Mouse (Mus musculus) erythroblast, adult 5-6 weeks (primary cell): ENCODE results near the gene Srd5a3. TPM values are rescaled to one million over a fixed set of nuclear protein-coding genes. Genes with fewer than 3 reads are reported as not detected.

Source experiments
- ATAC-seq: replicated peaks from 2 replicates; pipeline ENCODE4 v1.8.0; 2016; ENCODE audit warnings: moderate number of reproducible peaks, mild to moderate bottlenecking, moderate TSS enrichment, inconsistent platforms; ENCODE audit not compliant: poor library complexity, low FRiP score, severe bottlenecking
- total RNA-seq, 2 experiments: library from RNA; stranded (forward) in 1 of 2; stranded (reverse) in 1 of 2; fragments of 150-400 nt in 1 of 2; fragments of 200-764, 138-1000 nt in 1 of 2; gene quantifications; 2 replicates each; pipeline versions ENCODE4 v1.2.3 to v1.2.4; 2015 to 2017; ENCODE audit warnings: low replicate concordance in 2 of 2

Srd5a3 gene
- total RNA-seq, 2 experiments from 2014 or later, result 7.1 to 10.3 TPM

DNA sequence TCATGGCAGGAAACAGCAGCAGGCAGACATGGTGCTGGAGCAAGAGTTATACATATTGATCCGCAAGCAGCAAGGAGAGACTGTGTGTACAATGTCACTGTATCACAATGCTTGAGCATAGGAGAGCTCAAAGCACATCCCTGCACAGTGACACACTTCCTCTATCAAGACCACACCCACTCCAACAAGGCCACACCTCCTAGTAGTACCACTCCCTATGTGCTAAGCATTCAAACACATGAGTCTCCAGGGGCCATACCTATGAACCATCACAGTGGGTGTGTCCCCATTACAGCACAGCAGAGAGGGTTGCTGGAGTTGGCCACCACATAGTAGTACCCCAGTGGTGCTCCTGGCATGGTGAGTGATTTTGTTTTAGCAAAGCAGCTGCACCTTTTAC lies 6.3 kb downstream of the Srd5a3 start:
- ATAC-seq, result no peak

DNA sequence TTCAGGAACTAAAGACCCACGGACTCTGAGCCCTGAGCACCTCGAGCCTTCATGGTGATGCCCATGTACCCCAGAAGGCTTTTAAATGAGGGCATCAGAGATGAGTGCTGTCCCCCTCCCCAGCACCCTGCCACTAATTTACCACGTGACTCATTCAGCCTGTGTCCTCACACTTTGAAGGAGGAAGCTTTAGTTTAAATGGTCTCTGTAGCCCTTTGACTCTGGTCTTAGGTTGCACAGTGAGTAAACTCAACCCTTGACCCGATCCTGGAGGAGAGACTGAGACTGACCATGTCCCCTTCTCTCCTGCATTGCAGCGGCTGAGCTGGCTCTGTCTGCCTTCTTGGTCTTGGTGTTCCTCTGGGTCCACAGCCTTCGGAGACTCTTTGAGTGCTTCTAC lies 9.4 kb downstream of the Srd5a3 start:
- ATAC-seq, result no peak

DNA sequence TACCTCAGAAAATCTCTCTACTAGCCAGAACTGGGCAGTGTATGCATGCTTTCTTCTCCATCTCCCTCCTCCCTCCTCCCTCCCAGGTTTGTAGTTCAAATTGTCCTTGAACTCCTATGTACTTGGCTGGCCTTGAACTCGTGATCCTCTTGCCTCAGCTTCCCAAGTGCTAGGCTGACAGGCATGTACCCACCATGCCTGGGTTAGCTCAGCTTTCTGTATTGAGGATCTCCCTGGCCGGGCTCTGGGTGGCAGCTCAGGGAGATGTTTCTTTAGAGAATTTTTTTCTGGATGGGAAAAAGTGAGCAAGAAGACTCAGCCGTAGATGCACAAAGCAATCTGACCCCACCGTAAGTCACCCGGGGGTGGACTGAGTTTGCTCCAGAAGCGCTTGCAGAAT lies 12.9 kb downstream of the Srd5a3 start:
- ATAC-seq, result no peak

DNA sequence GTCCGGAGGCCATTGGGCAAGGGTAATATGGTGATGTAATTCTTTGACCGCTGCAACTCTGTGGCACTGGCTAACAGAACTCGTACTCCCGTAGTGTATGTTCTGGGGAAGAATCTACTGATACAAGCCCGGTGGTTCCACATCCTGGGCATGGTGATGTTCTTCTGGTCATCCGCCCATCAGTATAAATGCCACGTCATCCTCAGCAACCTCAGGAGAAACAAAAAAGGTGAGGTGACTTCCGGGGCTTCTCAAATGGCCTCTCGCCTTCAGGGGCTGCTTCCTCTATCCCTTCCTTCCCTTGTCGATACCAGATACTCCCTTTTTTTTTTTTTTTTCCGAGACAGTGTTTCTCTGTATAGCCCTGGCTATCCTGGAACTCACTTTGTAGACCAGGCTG lies 13.4 kb downstream of the Srd5a3 start:
- no peak for ATAC-seq

DNA sequence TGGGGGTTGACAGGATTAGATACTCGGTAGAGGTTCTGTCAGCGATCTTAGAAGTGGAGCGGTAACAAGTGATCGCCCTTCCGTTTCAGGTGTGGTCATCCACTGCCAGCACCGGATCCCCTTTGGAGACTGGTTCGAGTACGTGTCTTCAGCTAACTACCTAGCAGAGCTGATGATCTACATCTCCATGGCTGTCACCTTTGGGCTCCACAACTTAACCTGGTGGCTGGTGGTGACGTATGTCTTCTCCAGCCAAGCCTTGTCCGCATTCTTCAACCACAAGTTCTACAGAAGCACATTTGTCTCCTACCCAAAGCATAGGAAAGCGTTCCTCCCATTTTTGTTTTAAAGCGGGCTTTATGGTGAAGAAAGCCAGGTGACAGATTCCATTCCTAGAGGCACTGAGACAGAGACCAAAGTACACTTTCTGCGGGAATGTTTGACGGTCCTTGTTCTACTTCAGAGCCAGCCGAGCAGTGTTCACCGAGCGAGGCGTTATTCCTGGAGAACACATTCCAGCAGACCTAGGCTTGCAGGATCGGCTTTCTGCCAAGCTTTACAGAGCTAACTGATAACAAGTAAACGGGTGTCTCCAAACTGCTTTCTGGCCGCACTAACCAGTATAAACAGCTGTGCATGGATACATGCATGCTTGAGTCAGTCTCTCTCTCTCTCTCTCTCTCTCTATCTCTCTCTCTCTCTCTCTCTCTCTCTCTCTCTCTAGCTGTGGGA lies 14.5 kb downstream of the Srd5a3 start:
- no peak for ATAC-seq

DNA sequence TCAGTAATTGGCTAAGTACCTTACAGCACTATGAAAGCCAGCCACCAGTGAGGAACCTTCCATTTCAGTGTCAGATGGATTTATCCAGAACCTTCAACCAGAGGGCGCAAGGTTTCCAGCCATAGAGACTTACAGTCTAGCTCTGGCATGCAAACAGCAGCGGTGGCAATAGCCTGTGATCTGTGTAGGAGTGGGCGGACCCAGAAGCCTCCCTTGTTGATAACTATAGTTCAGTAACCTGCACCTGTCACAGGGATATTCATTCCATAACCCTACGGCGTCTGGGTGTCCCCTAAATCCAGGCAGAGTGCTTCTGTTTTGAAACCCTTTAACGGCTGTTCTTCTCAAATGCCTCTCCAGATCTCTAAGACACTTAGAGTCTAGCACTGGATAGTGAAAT lies 19.5 kb downstream of the Srd5a3 start:
- no peak for ATAC-seq

DNA sequence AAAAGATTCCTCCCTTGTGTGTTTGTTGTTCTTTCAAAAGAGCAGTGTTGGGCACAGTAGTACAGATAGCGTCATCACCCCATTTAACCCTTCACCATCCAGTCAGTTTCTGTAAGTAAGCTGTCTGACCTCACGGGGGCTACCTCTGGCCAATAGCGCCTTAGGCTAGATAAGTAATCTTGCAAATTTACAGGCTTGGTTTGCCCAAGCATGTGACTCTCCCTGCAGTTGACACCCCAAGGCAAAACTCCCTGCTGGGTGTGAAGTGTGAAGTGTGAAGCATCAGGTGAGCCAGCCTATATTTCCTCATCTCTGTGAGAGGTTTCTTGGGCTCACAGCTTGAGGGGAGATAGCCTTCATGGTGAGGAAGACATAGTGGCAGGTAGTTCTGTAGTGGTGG lies 20.0 kb downstream of the Srd5a3 start:
- ATAC-seq, result no peak

DNA sequence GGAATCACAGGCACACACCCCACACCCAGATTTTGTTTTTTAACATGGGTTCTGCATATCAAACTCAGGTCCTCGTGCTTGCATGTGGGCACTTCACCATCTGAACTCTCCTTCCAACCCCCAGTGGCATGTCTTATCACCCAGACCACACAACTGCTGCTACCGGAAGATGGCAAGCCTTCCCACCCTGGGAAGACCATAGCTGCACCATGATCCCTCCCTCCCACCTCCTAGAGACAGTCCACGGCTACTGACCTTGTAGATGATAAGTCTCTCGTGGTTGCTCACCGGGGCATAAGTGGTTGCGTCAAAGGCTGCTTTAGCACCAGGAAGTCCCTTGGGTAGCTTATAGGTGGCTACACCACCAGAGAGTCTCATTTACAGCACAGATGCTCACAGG lies 21.4 kb downstream of the Srd5a3 start:
- no peak for ATAC-seq

DNA sequence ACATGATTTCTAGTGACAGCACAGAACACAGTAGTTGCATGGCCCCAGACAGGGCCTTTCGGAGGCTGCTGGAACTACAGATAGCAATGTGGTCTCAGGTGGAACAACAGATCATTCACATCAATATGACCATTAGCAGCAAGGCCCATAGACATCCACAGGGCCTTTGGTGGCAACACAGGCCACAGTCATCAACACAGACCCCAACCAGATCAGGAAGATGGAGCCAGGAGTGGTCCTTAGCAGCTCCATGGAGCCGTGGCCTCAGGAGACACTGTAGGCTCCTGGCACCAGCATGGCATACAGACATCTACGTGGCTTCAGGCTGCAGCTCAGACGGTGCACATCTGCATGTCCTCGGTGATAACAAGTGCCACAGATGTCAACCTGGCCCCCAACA lies 22.9 kb downstream of the Srd5a3 start:
- ATAC-seq, result no peak

DNA sequence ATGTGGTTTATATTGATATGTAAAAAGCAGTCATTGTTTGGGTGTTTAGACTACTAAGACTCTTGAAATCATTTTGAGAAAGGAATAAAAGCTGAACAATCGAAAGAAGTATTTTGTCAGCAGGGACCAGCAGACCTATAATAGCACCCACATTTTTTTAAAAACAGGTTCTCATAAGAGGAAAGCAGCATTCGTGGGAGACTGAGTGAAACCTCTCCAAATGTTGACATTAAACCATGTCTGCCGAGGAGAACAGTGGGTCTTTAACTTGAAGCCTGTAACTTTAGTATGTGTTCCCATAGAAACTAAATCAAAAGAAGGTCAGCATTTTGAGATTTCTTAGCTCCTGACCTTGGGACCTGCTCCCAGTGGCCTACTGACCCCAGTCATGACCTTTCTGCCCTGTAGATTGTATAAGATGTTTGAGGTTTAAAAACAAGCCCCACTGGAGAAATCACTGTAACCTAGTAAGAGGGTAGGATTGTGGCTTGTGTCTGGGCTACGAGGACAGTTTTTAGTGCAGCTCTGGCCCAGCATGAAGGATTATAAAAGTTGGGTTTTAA lies 23.8 kb downstream of the Srd5a3 start:
- no peak for ATAC-seq

DNA sequence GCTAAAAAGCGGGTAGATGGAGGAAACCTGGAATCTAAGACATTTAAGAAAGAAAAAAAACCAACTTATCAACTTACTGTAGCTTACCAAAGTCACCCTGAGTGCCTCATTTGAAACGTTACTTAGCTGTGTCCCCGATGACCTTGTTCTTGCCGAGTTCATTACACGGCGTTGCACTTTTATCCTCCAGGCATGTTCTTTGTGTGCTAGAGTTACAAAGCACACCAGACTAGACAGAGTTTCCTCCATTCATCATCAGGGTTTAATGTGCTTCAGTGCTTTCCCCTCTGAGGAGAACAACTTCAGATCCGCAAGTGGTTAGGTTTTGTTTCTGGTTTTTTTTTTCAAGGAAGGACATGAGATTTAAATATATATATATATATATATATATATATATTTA lies 24.8 kb downstream of the Srd5a3 start:
- ATAC-seq, result no peak

DNA sequence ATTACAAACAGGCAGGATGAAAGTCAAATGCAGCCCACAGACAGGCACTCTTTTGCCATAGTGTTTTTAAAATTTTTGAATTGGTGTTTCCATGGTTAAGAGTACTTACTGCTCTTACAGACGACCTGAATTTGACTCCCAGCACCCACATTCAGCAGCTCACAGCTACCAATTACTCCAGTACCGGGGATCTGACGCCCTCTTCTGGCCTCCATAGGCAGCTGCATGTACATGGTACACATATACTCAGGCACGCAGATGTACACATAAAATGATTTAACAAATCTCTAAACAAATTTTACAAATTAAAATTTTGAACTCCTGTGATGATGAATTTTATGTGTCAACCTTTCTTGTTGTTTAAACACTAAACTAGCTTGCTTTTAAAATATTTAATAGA lies 30.5 kb downstream of the Srd5a3 start:
- no peak for ATAC-seq

DNA sequence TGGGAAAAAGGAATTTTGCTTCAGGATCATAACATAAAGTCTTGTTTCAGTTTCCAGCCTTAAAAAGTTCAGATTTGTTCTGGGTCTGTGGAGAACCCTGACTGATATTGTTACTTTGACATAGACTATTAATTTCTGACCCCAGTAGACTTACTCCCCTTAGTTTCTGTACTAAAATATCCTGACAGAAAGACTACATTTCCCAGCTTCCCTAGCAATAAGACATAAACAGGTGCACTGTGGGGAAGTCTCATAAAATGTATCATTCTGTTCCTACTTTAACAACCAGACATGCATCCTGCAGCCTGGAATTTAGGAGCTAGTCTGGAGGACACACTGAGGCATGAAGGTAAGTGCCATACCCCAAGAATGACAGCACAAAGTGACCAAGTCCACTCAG lies 31.0 kb downstream of the Srd5a3 start:
- no peak for ATAC-seq

DNA sequence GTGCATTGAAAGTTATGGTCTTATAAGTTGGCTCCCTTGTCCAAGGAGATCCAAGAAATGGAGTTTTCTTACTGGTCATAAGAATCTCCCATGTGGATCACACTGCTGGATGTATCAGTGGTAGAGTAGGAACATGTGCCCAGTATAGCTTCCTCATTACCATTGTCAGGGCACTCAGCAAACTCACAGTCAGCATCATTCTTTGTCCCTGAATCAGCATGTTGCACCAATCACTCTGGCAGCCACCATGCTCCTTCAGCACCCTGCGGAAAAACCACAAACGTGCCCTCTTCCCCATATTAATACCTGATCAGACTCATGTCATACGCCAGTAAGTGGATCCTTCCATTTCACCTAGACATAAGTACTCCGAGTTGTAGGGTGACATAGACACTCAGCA lies 35.0 kb downstream of the Srd5a3 start:
- ATAC-seq, result no peak

DNA sequence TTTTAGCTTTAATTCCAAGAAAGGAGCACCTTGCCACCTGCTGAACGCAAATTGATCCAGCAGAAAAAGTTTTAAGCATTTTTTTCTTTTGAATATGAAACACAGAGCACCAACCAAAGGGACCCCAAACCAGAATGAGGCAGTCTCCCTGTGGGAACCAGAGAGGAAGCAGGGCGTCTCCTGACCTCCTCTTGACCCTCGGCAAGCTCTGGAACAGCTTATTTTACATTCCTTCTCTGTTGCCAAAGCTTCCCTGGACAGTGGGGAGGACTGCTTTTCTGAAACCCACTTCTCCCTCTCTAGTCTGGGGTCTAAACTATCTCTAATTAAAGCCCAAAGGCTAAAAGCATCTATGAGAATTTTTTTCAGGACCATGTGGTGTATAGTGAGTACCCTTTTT lies 36.3 kb downstream of the Srd5a3 start:
- ATAC-seq, result no peak

DNA sequence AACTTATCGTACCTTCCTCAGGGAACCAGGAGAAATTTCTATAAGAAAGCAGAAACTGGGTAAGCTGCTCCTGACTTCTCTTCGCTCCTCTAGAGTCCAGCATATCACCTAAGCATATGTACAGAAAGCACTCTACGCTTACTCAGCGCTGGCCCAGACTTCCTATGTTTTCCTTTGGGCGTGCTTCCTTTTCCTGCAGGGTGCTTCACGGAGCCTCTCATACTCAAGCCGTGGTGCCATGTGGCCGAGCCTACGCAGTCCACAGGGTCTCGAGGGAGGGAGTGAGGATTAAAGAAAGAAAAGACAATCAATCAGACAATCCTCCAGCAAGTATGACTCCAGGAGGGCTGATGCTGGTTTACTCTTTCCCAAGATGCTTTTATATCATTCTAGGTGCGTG lies 36.8 kb downstream of the Srd5a3 start:
- ATAC-seq, result no peak

DNA sequence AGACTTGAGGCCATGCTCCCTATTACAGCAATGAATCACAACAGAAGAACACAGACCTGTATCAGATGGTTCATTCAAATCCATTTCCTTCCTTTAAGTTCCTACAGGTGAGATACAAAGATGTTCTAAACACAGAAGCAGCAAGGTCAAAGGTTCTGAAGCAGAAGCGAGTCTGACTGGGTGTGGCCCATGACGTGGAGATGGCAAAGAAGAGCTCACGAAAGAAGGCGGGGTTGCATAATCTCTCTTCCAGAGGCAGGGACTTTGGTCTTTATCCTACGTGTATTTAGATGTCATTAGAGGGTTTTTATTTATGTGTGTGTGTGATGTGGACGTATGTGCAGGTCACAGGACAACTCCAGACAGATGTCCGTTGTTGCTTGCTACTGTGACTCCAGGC lies 37.6 kb downstream of the Srd5a3 start:
- ATAC-seq, result no peak

DNA sequence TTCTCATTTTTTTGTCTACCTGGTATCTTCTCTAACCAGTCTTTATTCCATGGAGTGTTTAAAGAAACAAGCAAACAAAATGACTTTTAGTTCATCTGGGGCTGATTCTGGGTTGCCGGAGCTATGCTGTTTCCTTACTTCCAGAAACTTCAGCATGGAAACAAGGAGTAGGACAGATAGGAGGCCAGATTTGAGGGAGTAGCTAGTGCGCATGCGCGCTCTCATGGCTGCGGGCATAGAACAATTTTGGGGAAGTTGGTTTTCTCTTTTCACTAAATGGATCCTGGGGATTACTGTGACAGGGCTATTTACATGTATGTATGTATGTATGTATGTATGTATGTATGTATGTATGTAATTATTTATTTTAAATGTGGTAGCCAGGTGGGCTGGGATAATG lies 39.1 kb downstream of the Srd5a3 start:
- ATAC-seq, result no peak

DNA sequence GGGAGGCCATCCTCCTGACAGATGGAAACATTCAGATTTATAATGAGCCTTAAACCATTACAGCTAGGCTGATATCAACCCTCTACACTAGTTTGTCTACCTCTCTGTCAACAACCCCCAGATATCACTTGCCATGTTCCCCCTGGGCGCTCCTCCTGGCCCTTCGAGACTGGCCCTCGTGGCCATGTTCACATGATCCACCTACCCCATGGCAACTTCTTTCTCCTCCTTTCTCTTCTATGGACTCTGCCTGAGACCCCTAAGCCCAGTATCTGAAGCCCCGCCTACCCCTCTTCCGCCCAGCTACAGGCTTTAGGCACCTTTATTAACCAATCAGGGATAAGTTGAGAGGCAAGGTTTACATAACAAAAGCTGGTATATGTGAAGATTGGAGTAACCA lies 39.7 kb downstream of the Srd5a3 start:
- ATAC-seq, result no peak

DNA sequence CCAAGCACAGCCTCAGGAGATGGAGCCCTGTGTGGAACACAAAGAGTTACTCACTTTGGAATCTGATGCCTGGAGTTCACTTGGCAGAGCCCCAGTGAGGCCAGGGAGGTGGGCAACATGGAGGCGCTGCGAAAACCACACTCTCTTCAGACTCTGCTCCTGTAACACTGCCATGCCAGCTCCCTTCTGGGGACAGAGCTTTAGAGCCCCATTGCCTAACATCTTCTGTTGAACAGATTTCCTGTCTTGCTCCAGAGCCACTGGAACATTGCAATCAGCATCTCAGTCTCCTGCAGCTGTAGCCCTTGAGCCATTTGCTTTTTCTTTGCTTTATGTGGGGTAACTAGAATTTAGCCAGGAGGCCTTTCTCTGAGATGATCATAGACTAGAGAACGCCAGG lies 42.3 kb downstream of the Srd5a3 start:
- ATAC-seq, result no peak

DNA sequence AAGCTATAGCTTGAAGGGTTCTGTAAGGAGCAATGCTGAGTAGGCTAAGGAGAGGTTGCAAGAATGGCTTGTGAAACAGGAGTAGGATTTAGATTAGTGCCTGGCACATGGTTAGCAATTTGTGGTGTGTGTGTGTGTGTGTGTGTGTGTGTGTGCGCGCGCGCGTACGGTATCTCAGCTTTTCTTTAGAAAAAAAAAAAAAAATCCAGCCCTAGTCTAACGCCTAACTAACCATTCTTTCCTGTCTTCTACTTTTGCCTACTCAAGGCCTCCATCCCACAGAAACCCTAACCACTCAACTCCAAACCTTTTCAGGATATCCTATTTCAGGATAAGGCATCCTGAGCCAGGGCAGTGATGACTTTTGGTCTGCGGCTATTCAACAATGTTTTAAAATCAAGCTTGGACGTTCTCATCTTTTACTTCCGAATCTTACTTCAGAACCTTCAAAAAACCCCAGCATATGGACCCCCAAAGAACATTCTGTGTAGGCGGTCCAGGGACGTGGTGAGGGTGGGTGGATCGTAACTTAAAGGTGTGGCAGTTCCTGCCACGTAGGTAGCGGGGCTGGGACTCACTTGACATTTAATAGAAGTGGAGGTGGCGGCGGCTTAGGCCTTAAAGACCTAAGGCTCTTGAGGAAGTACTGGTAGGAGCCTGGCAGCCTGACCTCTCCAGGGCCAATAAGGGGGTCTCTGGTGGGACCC lies 43.1 kb downstream of the Srd5a3 start:
- peak; percentile 56 for ATAC-seq
